Mouse (Mus musculus): ENCODE results near the gene Kifc5b. TPM values are rescaled to one million over a fixed set of nuclear protein-coding genes. Genes with fewer than 3 reads are reported as not detected.
"Not testable (repeated sequence)": the region's sequence is repeated elsewhere in the genome, so short reads cannot be mapped to it uniquely, and the experiment has no call there.

Gene Kifc5b
- polyA plus RNA-seq, 1 experiment from 2014 or later = 5.3 TPM

DNA sequence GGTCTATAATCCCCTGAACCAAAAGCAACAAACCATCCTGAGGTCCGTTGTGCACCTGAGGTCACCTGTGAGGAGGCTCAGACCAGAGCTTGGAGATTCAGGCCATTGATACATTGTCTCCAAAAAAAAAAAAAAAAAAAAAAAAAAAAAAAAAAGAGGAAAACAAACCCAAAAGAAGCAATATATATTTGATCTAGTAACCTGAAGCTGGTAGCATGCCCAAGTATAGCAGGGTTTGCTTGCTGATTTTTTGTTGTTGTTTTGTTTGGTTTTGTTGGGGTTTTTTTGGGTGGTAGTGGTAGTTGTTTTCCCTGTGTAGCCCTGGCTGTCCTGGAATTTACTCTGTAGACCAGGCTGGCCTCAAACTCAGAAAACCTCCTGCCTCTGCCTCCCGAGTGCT lies 1.5 kb downstream of the Kifc5b start:
- WGBS = 62% methylated on average over 2 of the region's 2 CpGs

DNA sequence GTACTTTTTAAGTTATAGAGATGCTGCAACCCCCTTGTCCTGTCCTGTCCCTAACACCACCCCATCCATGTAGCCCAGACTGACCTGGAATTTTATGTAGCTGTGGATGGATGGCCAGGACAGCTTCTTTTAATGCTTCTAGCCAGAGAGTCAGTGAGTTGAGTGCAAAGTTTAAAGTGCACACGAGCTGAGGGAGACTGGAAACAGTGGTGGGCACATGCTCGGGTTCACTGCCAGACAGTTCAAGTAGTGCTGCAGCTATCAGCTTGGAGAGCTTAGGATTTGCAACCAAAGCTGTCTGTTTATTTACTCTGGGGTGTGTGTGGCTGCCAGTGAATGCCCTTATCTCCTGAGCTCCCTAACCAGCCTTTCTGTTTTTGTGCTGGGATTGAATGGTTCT lies 2.6 kb downstream of the Kifc5b start:
- H3K27ac ChIP-seq; H3K27me3 ChIP-seq; H3K4me3 ChIP-seq; H3K4me2 ChIP-seq; H3K9ac ChIP-seq; H3K9me3 ChIP-seq (replicated peaks); ATAC-seq (replicated peaks; ENCODE audit: insufficient number of reproducible peaks, insufficient read depth, low FRiP score, low read depth): not testable (repeated sequence)
- Histone ChIP-seq H3K36me3 (peaks cover 16% of the 10 kb centered on the region; the same call in 1 of the 2 replicates), H3K4me1 (replicated peaks) (peaks cover 14% of the 10 kb centered on the region)
- WGBS = 46% methylated on average over 2 of the region's 2 CpGs

More for the DNA sequence above, 1.5 kb downstream of the Kifc5b start:
- Histone ChIP-seq H3K4me3 (peak overlapping the region; percentile 67), H3K27me3 (no peaks in the 10 kb centered on the region), H3K9me3 (replicated peaks) (no peaks in the 10 kb centered on the region), H3K9ac (no peak overlapping the region), H3K27ac (no peak overlapping the region), H3K36me3 (peaks cover 11% of the 10 kb centered on the region; the same call in 1 of the 2 replicates), H3K4me2 (peak overlapping the region; percentile 69), H3K4me1 (replicated peaks) (peaks cover 14% of the 10 kb centered on the region)
- ATAC-seq (replicated peaks; ENCODE audit: insufficient number of reproducible peaks, insufficient read depth, low FRiP score, low read depth) = no peak

GRCm38 (mm10) chr17:26922368-26922767 lies 5.5 kb downstream of the Kifc5b start:
- H3K9me3 ChIP-seq (replicated peaks); ATAC-seq (replicated peaks; ENCODE audit: insufficient number of reproducible peaks, insufficient read depth, low FRiP score, low read depth); H3K27me3 ChIP-seq; H3K9ac ChIP-seq; H3K4me3 ChIP-seq; H3K27ac ChIP-seq; H3K4me2 ChIP-seq: not testable (repeated sequence)
- Histone ChIP-seq H3K36me3 (peaks cover 38% of the 10 kb centered on the region), H3K4me1 (replicated peaks) (peaks cover 14% of the 10 kb centered on the region)
- WGBS = 90% methylated on average over 6 of the region's 6 CpGs

DNA sequence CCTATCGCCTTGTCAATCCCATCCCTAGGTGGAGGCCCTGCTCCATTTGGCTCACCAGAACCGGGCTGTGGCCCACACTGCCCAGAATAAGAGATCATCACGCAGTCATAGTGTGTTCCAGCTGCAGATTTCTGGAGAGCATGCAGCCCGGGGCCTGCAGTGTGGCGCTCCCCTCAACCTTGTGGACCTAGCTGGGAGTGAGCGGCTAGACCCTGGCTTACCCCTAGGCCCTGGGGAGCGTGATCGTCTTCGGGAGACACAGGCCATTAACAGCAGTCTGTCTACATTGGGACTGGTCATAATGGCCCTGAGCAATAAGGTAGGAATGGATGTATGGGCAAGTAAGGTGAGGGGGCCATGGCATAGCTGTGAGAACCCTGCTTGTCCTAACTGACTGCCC lies 8.5 kb downstream of the Kifc5b start:
- H3K27me3 ChIP-seq; H3K4me2 ChIP-seq; H3K4me1 ChIP-seq (replicated peaks); H3K9me3 ChIP-seq (replicated peaks); ATAC-seq (replicated peaks; ENCODE audit: insufficient number of reproducible peaks, insufficient read depth, low FRiP score, low read depth); H3K4me3 ChIP-seq; H3K9ac ChIP-seq; H3K27ac ChIP-seq: not testable (repeated sequence)
- 93% methylated on average over 9 of the region's 9 CpGs for WGBS
- peaks cover 58% of the 10 kb centered on the region for H3K36me3 ChIP-seq

DNA sequence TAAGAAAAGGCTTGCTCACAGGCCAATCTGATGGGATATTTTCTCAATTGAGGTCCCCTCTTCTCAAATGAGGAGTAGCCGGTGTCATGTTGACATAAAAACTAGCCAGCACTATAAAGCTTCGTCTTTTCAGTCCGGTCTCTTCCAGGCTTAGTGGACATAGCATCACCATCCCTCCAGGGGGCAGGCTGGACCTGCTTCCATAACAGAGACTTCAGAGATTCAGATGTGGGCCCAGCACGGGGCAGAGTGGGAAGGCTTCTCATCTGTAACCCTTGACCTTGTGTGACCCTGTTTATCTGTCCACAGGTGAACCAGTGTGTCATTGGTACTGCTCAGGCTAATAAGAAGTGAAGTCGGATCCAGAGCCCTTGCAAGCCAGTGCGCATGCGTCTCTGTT lies 14.9 kb downstream of the Kifc5b start:
- not testable (repeated sequence) for H3K9me3 ChIP-seq (replicated peaks); H3K4me3 ChIP-seq; H3K27ac ChIP-seq; H3K4me2 ChIP-seq; H3K9ac ChIP-seq; H3K27me3 ChIP-seq; ATAC-seq (replicated peaks; ENCODE audit: insufficient number of reproducible peaks, insufficient read depth, low FRiP score, low read depth)
- H3K36me3 ChIP-seq = peaks cover 51% of the 10 kb centered on the region
- 66% methylated on average over 7 of the region's 7 CpGs for WGBS
- H3K4me1 ChIP-seq (replicated peaks) = peaks cover 20% of the 10 kb centered on the region

- 0% methylated on average over 42 of the region's 43 CpGs for WGBS
- Histone ChIP-seq H3K4me1 (replicated peaks) (peaks cover 27% of the 10 kb centered on the region), H3K9me3 (replicated peaks) (no peaks in the 10 kb centered on the region), H3K36me3 (peaks cover 51% of the 10 kb centered on the region), H3K9ac (peak within 1 kb of the TSS; percentile 82), H3K4me2 (peak within 1 kb of the TSS; percentile 92), H3K4me3 (peak within 1 kb of the TSS; percentile 71), H3K27ac (peak within 1 kb of the TSS; percentile 92), H3K27me3 (no peaks in the 10 kb centered on the region)
- ATAC-seq (replicated peaks; ENCODE audit: insufficient number of reproducible peaks, insufficient read depth, low FRiP score, low read depth) = peak; percentile 86
These were observed 16.0 kb downstream of the Kifc5b start, which contains the start of gene Phf1 for GRCm38 (mm10) chr17:26932839-26933398. Gene Phf1 (plus strand): TSS chr17:26933052.

DNA sequence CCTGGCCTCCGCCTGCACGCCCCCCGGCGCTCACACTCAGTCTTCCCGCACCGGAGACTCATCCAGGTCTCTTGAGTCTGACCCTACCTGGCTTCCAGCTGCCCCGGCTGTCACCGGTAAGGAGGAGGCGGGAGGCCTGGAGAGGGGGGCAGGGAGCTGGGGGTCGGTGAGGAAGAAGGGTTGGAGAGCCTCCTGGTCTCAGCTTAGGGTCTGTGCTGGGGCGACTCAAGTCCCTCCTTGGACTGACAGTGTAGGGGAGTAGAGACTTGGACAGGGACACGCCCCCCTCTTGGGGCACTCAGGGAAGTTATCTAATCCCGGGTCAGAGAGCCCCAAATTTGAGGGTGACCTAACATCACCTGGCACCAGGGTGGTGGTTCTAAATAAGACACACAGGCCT lies 16.5 kb downstream of the Kifc5b start:
- peaks cover 51% of the 10 kb centered on the region for H3K36me3 ChIP-seq
- WGBS = 5% methylated on average over 13 of the region's 13 CpGs

GRCm38 (mm10) chr17:26933885-26934827 lies 17.3 kb downstream of the Kifc5b start:
- ATAC-seq (replicated peaks; ENCODE audit: insufficient number of reproducible peaks, insufficient read depth, low FRiP score, low read depth) = no peak
- Histone ChIP-seq H3K9me3 (replicated peaks) (no peaks in the 10 kb centered on the region), H3K36me3 (peaks cover 45% of the 10 kb centered on the region), H3K4me1 (replicated peaks) (peaks cover 37% of the 10 kb centered on the region), H3K27me3 (no peaks in the 10 kb centered on the region), H3K9ac (peak overlapping the region; percentile 82), H3K27ac (no peak overlapping the region), H3K4me3 (peak overlapping the region; percentile 71), H3K4me2 (peak overlapping the region; percentile 92)
- WGBS = 76% methylated on average over 16 of the region's 16 CpGs

More for the DNA sequence above, 16.5 kb downstream of the Kifc5b start:
- Histone ChIP-seq H3K9me3 (replicated peaks) (no peaks in the 10 kb centered on the region), H3K9ac (peak overlapping the region; percentile 82), H3K27ac (peak overlapping the region; percentile 92), H3K27me3 (no peaks in the 10 kb centered on the region), H3K4me2 (peak overlapping the region; percentile 92), H3K4me1 (replicated peaks) (peaks cover 32% of the 10 kb centered on the region), H3K4me3 (peak overlapping the region; percentile 71)
- ATAC-seq (replicated peaks; ENCODE audit: insufficient number of reproducible peaks, insufficient read depth, low FRiP score, low read depth) = peak; percentile 20

- Histone ChIP-seq H3K36me3 (peaks cover 36% of the 10 kb centered on the region), H3K4me2 (no peak overlapping the region), H3K27me3 (no peaks in the 10 kb centered on the region), H3K4me1 (replicated peaks) (peaks cover 40% of the 10 kb centered on the region), H3K27ac (no peak overlapping the region), H3K4me3 (no peak overlapping the region), H3K9me3 (replicated peaks) (no peaks in the 10 kb centered on the region), H3K9ac (no peak overlapping the region)
- ATAC-seq (replicated peaks; ENCODE audit: insufficient number of reproducible peaks, insufficient read depth, low FRiP score, low read depth) = no peak
- WGBS = 91% methylated on average over 9 of the region's 9 CpGs
These were observed 18.1 kb downstream of the Kifc5b start for GRCm38 (mm10) chr17:26935027-26935426.

DNA sequence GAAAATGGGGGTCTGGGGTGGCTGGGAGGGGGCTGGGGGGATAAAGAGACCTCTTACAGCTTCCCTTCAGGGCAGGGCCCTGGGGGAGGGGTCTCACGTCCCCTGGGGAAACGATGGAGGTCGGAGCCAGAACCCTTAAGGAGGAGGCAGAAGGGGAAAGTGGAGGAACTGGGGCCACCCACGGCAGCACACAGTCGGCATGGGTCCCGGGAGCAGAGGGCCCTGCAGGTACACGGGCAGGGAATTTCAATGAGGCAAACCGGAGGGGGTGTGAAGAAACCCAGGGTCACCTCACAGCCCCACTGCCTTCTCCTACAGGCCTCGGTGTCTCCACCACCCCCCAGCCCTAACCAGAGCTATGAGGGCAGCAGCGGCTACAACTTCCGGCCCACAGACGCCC lies 19.6 kb downstream of the Kifc5b start:
- Histone ChIP-seq H3K4me1 (replicated peaks) (peaks cover 52% of the 10 kb centered on the region), H3K9ac (no peak overlapping the region)

GRCm38 (mm10) chr17:26936921-26937695 lies 20.2 kb downstream of the Kifc5b start:
- Histone ChIP-seq H3K9me3 (replicated peaks) (no peaks in the 10 kb centered on the region), H3K4me3 (no peak overlapping the region), H3K36me3 (peaks cover 31% of the 10 kb centered on the region), H3K27ac (no peak overlapping the region), H3K27me3 (no peaks in the 10 kb centered on the region), H3K4me2 (peak overlapping the region; percentile 89; the same call in 1 of the 2 replicates), H3K9ac (no peak overlapping the region), H3K4me1 (replicated peaks) (peaks cover 56% of the 10 kb centered on the region)
- ATAC-seq (replicated peaks; ENCODE audit: insufficient number of reproducible peaks, insufficient read depth, low FRiP score, low read depth) = no peak
- WGBS = 83% methylated on average over 15 of the region's 15 CpGs

More for the DNA sequence above, 19.6 kb downstream of the Kifc5b start:
- H3K4me2 ChIP-seq = no peak overlapping the region
- H3K27me3 ChIP-seq = no peaks in the 10 kb centered on the region
- peaks cover 31% of the 10 kb centered on the region for H3K36me3 ChIP-seq
- H3K9me3 ChIP-seq (replicated peaks) = no peaks in the 10 kb centered on the region
- no peak overlapping the region for H3K27ac ChIP-seq
- no peak for ATAC-seq (replicated peaks; ENCODE audit: insufficient number of reproducible peaks, insufficient read depth, low FRiP score, low read depth)
- no peak overlapping the region for H3K4me3 ChIP-seq
- WGBS = 75% methylated on average over 12 of the region's 12 CpGs
